Mouse (Mus musculus): ENCODE results near the gene Dync1h1. TPM values are rescaled to one million over a fixed set of nuclear protein-coding genes. Genes with fewer than 3 reads are reported as not detected.

Dync1h1 gene
- polyA plus RNA-seq, 1 experiment: 373 TPM

GRCm38 (mm10) chr12:110636293-110636692 is 35.0 kb downstream of the Dync1h1 start:
- no peak overlapping the region for H3K27ac ChIP-seq (ENCODE audit: insufficient read depth, low read depth, low read length)
- TF ChIP-seq CTCF (IDR thresholded peaks at IDR 0.05; ENCODE audit: insufficient read depth, low read depth, low read length): no peak
- no peak for TF ChIP-seq POLR2A (IDR thresholded peaks at IDR 0.05; ENCODE audit: insufficient read depth, low read depth, low read length)
- no peaks in the 10 kb centered on the region for H3K4me1 ChIP-seq (ENCODE audit: control insufficient read depth, insufficient read depth, low read length)
- no peak overlapping the region for H3K4me3 ChIP-seq (ENCODE audit: insufficient read depth, low read depth, low read length)
- WGBS: 93% methylated on average over 12 of the region's 12 CpGs

GRCm38 (mm10) chr12:110637507-110638114 is 36.4 kb downstream of the Dync1h1 start:
- 89% methylated on average over 13 of the region's 13 CpGs for WGBS
- no peak for TF ChIP-seq POLR2A (IDR thresholded peaks at IDR 0.05; ENCODE audit: insufficient read depth, low read depth, low read length)
- no peak for TF ChIP-seq CTCF (IDR thresholded peaks at IDR 0.05; ENCODE audit: insufficient read depth, low read depth, low read length)
- H3K27ac ChIP-seq (ENCODE audit: insufficient read depth, low read depth, low read length): no peak overlapping the region

DNA sequence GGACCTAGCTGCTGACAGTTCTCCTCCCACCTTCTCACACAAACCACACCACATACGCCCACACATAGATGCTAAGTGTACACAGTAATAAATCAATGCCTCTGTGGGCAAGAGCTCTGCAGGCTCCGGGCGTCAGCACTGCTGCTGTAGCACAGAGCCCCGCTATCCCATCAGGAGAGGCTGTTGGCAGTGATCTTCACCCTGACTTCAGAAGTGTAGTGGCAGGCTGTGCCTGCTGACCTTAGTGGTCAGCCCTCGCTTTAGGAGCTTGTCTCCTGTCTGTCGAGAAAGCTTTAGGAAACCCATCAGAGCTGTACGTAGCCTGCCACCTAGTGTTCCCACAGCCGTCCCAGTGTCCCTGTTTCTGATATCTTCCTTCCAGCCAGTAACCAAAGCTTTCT is 49.0 kb downstream of the Dync1h1 start:
- 53% methylated on average over 8 of the region's 8 CpGs for WGBS
- H3K27ac ChIP-seq (ENCODE audit: insufficient read depth, low read depth, low read length): peak overlapping the region; percentile 49

More at GRCm38 (mm10) chr12:110637507-110638114, 36.4 kb downstream of the Dync1h1 start:
- Histone ChIP-seq H3K4me3 (ENCODE audit: insufficient read depth, low read depth, low read length) (no peak overlapping the region), H3K4me1 (ENCODE audit: control insufficient read depth, insufficient read depth, low read length) (no peaks in the 10 kb centered on the region)

GRCm38 (mm10) chr12:110651464-110651863 is 50.2 kb downstream of the Dync1h1 start:
- H3K4me1 ChIP-seq (ENCODE audit: control insufficient read depth, insufficient read depth, low read length): peaks cover 6% of the 10 kb centered on the region
- no peak overlapping the region for H3K27ac ChIP-seq (ENCODE audit: insufficient read depth, low read depth, low read length)
- TF ChIP-seq CTCF (IDR thresholded peaks at IDR 0.05; ENCODE audit: insufficient read depth, low read depth, low read length): no peak
- TF ChIP-seq POLR2A (IDR thresholded peaks at IDR 0.05; ENCODE audit: insufficient read depth, low read depth, low read length): no peak
- 95% methylated on average over 17 of the region's 17 CpGs for WGBS
- H3K4me3 ChIP-seq (ENCODE audit: insufficient read depth, low read depth, low read length): no peak overlapping the region

More for the DNA sequence above, 49.0 kb downstream of the Dync1h1 start:
- TF ChIP-seq POLR2A (IDR thresholded peaks at IDR 0.05; ENCODE audit: insufficient read depth, low read depth, low read length) (no peak), CTCF (IDR thresholded peaks at IDR 0.05; ENCODE audit: insufficient read depth, low read depth, low read length) (no peak)
- peaks cover 6% of the 10 kb centered on the region for H3K4me1 ChIP-seq (ENCODE audit: control insufficient read depth, insufficient read depth, low read length)
- H3K4me3 ChIP-seq (ENCODE audit: insufficient read depth, low read depth, low read length): no peak overlapping the region

- Histone ChIP-seq H3K27ac (ENCODE audit: insufficient read depth, low read depth, low read length) (no peak overlapping the region), H3K4me3 (ENCODE audit: insufficient read depth, low read depth, low read length) (no peak overlapping the region), H3K4me1 (ENCODE audit: control insufficient read depth, insufficient read depth, low read length) (no peaks in the 10 kb centered on the region)
- no peak for TF ChIP-seq CTCF (IDR thresholded peaks at IDR 0.05; ENCODE audit: insufficient read depth, low read depth, low read length)
- no peak for TF ChIP-seq POLR2A (IDR thresholded peaks at IDR 0.05; ENCODE audit: insufficient read depth, low read depth, low read length)
- WGBS: 93% methylated on average over 14 of the region's 14 CpGs
Observed at GRCm38 (mm10) chr12:110661746-110662145, 60.5 kb downstream of the Dync1h1 start.

GRCm38 (mm10) chr12:110667466-110668077 is 66.3 kb downstream of the Dync1h1 start:
- Histone ChIP-seq H3K4me1 (ENCODE audit: control insufficient read depth, insufficient read depth, low read length) (no peaks in the 10 kb centered on the region), H3K27ac (ENCODE audit: insufficient read depth, low read depth, low read length) (no peak overlapping the region), H3K4me3 (ENCODE audit: insufficient read depth, low read depth, low read length) (no peak overlapping the region)
- WGBS: 82% methylated on average over 13 of the region's 13 CpGs
- TF ChIP-seq CTCF (IDR thresholded peaks at IDR 0.05; ENCODE audit: insufficient read depth, low read depth, low read length) (no peak), POLR2A (IDR thresholded peaks at IDR 0.05; ENCODE audit: insufficient read depth, low read depth, low read length) (no peak)

- TF ChIP-seq POLR2A (IDR thresholded peaks at IDR 0.05; ENCODE audit: insufficient read depth, low read depth, low read length) (no peak), CTCF (IDR thresholded peaks at IDR 0.05; ENCODE audit: insufficient read depth, low read depth, low read length) (0 out of 2 replicates have a peak, but pooled peaks have one; percentile 10)
- 54% methylated on average over 5 of the region's 5 CpGs for whole genome bisulfite sequencing
- no peak overlapping the region for H3K27ac ChIP-seq (ENCODE audit: insufficient read depth, low read depth, low read length)
- no peak overlapping the region for H3K4me3 ChIP-seq (ENCODE audit: insufficient read depth, low read depth, low read length)
- no peaks in the 10 kb centered on the region for H3K4me1 ChIP-seq (ENCODE audit: control insufficient read depth, insufficient read depth, low read length)
Observed at GRCm38 (mm10) chr12:110674243-110674642, 73.0 kb downstream of the Dync1h1 start.

DNA sequence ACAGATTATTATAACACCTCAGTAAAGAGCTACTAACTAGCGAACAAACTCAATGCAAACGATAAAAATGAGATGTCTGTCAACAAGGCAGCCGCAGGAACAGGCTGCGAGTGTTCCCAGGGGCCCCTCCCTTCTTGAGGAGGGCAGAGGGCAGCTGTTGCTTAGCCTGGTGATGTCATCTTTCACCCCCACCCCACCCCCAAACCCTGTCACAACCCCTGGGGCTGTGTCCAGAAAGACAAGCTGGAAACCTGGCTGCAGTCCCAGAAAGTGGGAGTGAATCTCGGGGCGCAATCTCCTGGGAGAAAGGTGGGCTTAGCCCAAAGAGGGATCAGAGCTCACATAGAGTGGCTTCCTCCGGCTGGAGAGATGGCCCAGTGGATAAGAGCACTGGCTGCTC is 79.9 kb downstream of the Dync1h1 start:
- Histone ChIP-seq H3K27ac (ENCODE audit: insufficient read depth, low read depth, low read length) (no peak overlapping the region), H3K4me3 (ENCODE audit: insufficient read depth, low read depth, low read length) (no peak overlapping the region), H3K4me1 (ENCODE audit: control insufficient read depth, insufficient read depth, low read length) (peaks cover 4% of the 10 kb centered on the region)
- no peak for TF ChIP-seq CTCF (IDR thresholded peaks at IDR 0.05; ENCODE audit: insufficient read depth, low read depth, low read length)
- no peak for TF ChIP-seq POLR2A (IDR thresholded peaks at IDR 0.05; ENCODE audit: insufficient read depth, low read depth, low read length)
- WGBS: 45% methylated on average over 7 of the region's 7 CpGs

- no peak overlapping the region for H3K4me3 ChIP-seq (ENCODE audit: insufficient read depth, low read depth, low read length)
- no peak overlapping the region for H3K27ac ChIP-seq (ENCODE audit: insufficient read depth, low read depth, low read length)
- TF ChIP-seq CTCF (IDR thresholded peaks at IDR 0.05; ENCODE audit: insufficient read depth, low read depth, low read length) (no peak), POLR2A (IDR thresholded peaks at IDR 0.05; ENCODE audit: insufficient read depth, low read depth, low read length) (no peak)
- H3K4me1 ChIP-seq (ENCODE audit: control insufficient read depth, insufficient read depth, low read length): peaks cover 4% of the 10 kb centered on the region
- WGBS: 54% methylated on average over 3 of the region's 3 CpGs
Observed at GRCm38 (mm10) chr12:110681878-110682277, 80.6 kb downstream of the Dync1h1 start.
